Mouse (Mus musculus) forebrain, embryonic 14.5 days (tissue): Measurements from ENCODE around the gene Cotl1. TPM values are rescaled to one million over a fixed set of nuclear protein-coding genes. Genes with fewer than 3 reads are reported as not detected.

Experiments used
- ATAC-seq: fragments of 200-750 bp; cut with Nextera tagmentation; 2 replicates; pipeline ENCODE4 v1.8.0; 2017; ENCODE audit warnings: mild to moderate bottlenecking, moderate library complexity
- DNase-seq: peaks from one replicate; pipeline ENCODE4 v3.0.0-alpha.2; 2015; ENCODE audit warnings: low spot score
- H3K27ac ChIP-seq: fragments of 300-500 bp; sonication (generic); 2 replicates; pipeline ENCODE4 v1.5.1; 2014; ENCODE audit warnings: low read depth, mild to moderate bottlenecking, control low read depth, low read length, moderate library complexity
- H3K27me3 ChIP-seq: fragments of 300-500 bp; sonication (generic); replicated peaks from 2 replicates; pipeline ENCODE4 v1.6.1; 2014; ENCODE audit warnings: low read length, control low read depth, mixed read lengths; ENCODE audit not compliant: control insufficient read depth, insufficient read depth
- H3K36me3 ChIP-seq: fragments of 300-500 bp; sonication (generic); 2 replicates; pipeline ENCODE4 v1.6.1; 2014; ENCODE audit warnings: low read length, control low read depth; ENCODE audit not compliant: control insufficient read depth, insufficient read depth
- H3K4me1 ChIP-seq: fragments of 300-500 bp; sonication (generic); 2 replicates; pipeline ENCODE4 v1.6.1; 2014; ENCODE audit warnings: antibody characterized with exemption, low read length, control low read depth; ENCODE audit not compliant: control insufficient read depth, insufficient read depth
- H3K4me2 ChIP-seq: fragments of 300-500 bp; sonication (generic); 2 replicates; pipeline ENCODE4 v1.6.1; 2014; ENCODE audit warnings: mild to moderate bottlenecking, control low read depth, low read length
- H3K4me3 ChIP-seq: fragments of 300-500 bp; sonication (generic); 2 replicates; pipeline ENCODE4 v1.5.1; 2014; ENCODE audit warnings: low read depth, low read length, control low read depth
- H3K9ac ChIP-seq: fragments of 300-500 bp; sonication (generic); 2 replicates; pipeline ENCODE4 v1.6.1; 2014; ENCODE audit warnings: mild to moderate bottlenecking, low read length, control low read depth, moderate library complexity
- H3K9me3 ChIP-seq: fragments of 300-500 bp; sonication (generic); replicated peaks from 2 replicates; pipeline ENCODE4 v1.6.1; 2016; ENCODE audit warnings: low read length, control low read depth, mixed read lengths; ENCODE audit not compliant: control insufficient read depth
- WGBS: fragments of 180-500 bp; shearing (Covaris S2); extraction: QIAGEN DNeasy Blood & Tissue Kit; methylation state at CpG from one replicate; pipeline ENCODE4 v1.1.7; 2014; 5-methylcytosine and 5-hydroxymethylcytosine counted together
- polyA plus RNA-seq: library from polyadenylated mRNA; unstranded; fragments of >200 nt; fragmentation: Nextera tagmentation; extraction: Ambion mirVana; gene quantifications from 2 replicates; pipeline ENCODE4 v1.2.1, GENCODE M21; 2014

Gene Cotl1
- polyA plus RNA-seq, 1 experiment from 2014 or later: 403 TPM

GRCm38 (mm10) chr8:119827721-119828153 is 12.6 kb downstream of the Cotl1 start:
- H3K4me1 ChIP-seq: peaks cover 35% of the 10 kb centered on the region
- no peak overlapping the region for H3K9ac ChIP-seq
- no peak overlapping the region for H3K4me2 ChIP-seq
- no peak overlapping the region for H3K4me3 ChIP-seq
- no peaks in the 10 kb centered on the region for H3K27me3 ChIP-seq
- ATAC-seq: no peak
- DNase-seq: no peak
- H3K36me3 ChIP-seq: no peaks in the 10 kb centered on the region
- no peaks in the 10 kb centered on the region for H3K9me3 ChIP-seq
- 33% methylated on average over 4 of the region's 4 CpGs for WGBS
- no peak overlapping the region for H3K27ac ChIP-seq

- Histone ChIP-seq H3K4me3 (no peak overlapping the region), H3K27ac (no peak overlapping the region), H3K4me1 (peaks cover 27% of the 10 kb centered on the region), H3K4me2 (no peak overlapping the region), H3K9me3 (no peaks in the 10 kb centered on the region), H3K27me3 (no peaks in the 10 kb centered on the region), H3K36me3 (peaks cover 7% of the 10 kb centered on the region; the same call in 1 of the 2 replicates), H3K9ac (no peak overlapping the region)
- 85% methylated on average over 5 of the region's 5 CpGs for WGBS
- ATAC-seq (no peak), DNase-seq (no peak)
These were observed 13.4 kb downstream of the Cotl1 start for GRCm38 (mm10) chr8:119826982-119827381.

- Histone ChIP-seq H3K36me3 (peaks cover 13% of the 10 kb centered on the region), H3K4me2 (no peak overlapping the region), H3K27ac (no peak overlapping the region), H3K27me3 (no peaks in the 10 kb centered on the region), H3K9me3 (no peaks in the 10 kb centered on the region), H3K4me1 (peaks cover 19% of the 10 kb centered on the region), H3K4me3 (no peak overlapping the region), H3K9ac (no peak overlapping the region)
- 91% methylated on average over 19 of the region's 19 CpGs for WGBS
- no peak for ATAC-seq
- no peak for DNase-seq
These were observed 14.2 kb downstream of the Cotl1 start for GRCm38 (mm10) chr8:119825950-119826730.

- Histone ChIP-seq H3K4me2 (no peak overlapping the region), H3K4me1 (peaks cover 8% of the 10 kb centered on the region), H3K4me3 (no peak overlapping the region), H3K9me3 (no peaks in the 10 kb centered on the region), H3K27ac (no peak overlapping the region), H3K27me3 (no peaks in the 10 kb centered on the region), H3K36me3 (peaks cover 21% of the 10 kb centered on the region), H3K9ac (no peak overlapping the region)
- ATAC-seq (no peak), DNase-seq (no peak)
- WGBS: 86% methylated on average over 11 of the region's 11 CpGs
These were observed 15.5 kb downstream of the Cotl1 start for GRCm38 (mm10) chr8:119824809-119825273.

GRCm38 (mm10) chr8:119824100-119824499 is 16.2 kb downstream of the Cotl1 start:
- Histone ChIP-seq H3K4me3 (no peak overlapping the region), H3K9me3 (no peaks in the 10 kb centered on the region), H3K9ac (no peak overlapping the region), H3K4me1 (peaks cover 6% of the 10 kb centered on the region), H3K36me3 (peaks cover 21% of the 10 kb centered on the region), H3K27me3 (no peaks in the 10 kb centered on the region), H3K4me2 (no peak overlapping the region), H3K27ac (no peak overlapping the region)
- 49% methylated on average over 4 of the region's 4 CpGs for WGBS
- ATAC-seq (no peak), DNase-seq (no peak)

GRCm38 (mm10) chr8:119823278-119823677 is 17.1 kb downstream of the Cotl1 start:
- Histone ChIP-seq H3K27me3 (no peaks in the 10 kb centered on the region), H3K27ac (no peak overlapping the region), H3K4me2 (no peak overlapping the region), H3K9me3 (no peaks in the 10 kb centered on the region), H3K4me1 (peaks cover 3% of the 10 kb centered on the region), H3K36me3 (peaks cover 21% of the 10 kb centered on the region), H3K9ac (no peak overlapping the region), H3K4me3 (no peak overlapping the region)
- WGBS: 96% methylated on average over 9 of the region's 9 CpGs
- no peak for ATAC-seq
- no peak for DNase-seq

GRCm38 (mm10) chr8:119821691-119822090 is 18.7 kb downstream of the Cotl1 start:
- no peak overlapping the region for H3K4me3 ChIP-seq
- no peaks in the 10 kb centered on the region for H3K9me3 ChIP-seq
- no peaks in the 10 kb centered on the region for H3K4me1 ChIP-seq
- H3K4me2 ChIP-seq: no peak overlapping the region
- ATAC-seq: no peak
- no peak overlapping the region for H3K27ac ChIP-seq
- DNase-seq: no peak
- 94% methylated on average over 6 of the region's 6 CpGs for WGBS
- no peak overlapping the region for H3K9ac ChIP-seq
- H3K36me3 ChIP-seq: peaks cover 21% of the 10 kb centered on the region
- H3K27me3 ChIP-seq: no peaks in the 10 kb centered on the region

- Histone ChIP-seq H3K4me1 (no peaks in the 10 kb centered on the region), H3K9me3 (no peaks in the 10 kb centered on the region), H3K4me2 (no peak overlapping the region), H3K36me3 (peaks cover 21% of the 10 kb centered on the region), H3K4me3 (no peak overlapping the region), H3K9ac (no peak overlapping the region), H3K27me3 (no peaks in the 10 kb centered on the region), H3K27ac (no peak overlapping the region)
- 93% methylated on average over 8 of the region's 8 CpGs for WGBS
- DNase-seq (no peak), ATAC-seq (no peak)
These were observed 20.4 kb downstream of the Cotl1 start for GRCm38 (mm10) chr8:119819976-119820375.

- Histone ChIP-seq H3K27me3 (no peaks in the 10 kb centered on the region), H3K4me1 (no peaks in the 10 kb centered on the region), H3K27ac (no peak overlapping the region), H3K9me3 (no peaks in the 10 kb centered on the region), H3K9ac (no peak overlapping the region), H3K4me3 (no peak overlapping the region), H3K4me2 (no peak overlapping the region), H3K36me3 (peaks cover 23% of the 10 kb centered on the region)
- 60% methylated on average over 7 of the region's 7 CpGs for WGBS
- ATAC-seq (no peak), DNase-seq (no peak)
These were observed 21.0 kb downstream of the Cotl1 start for GRCm38 (mm10) chr8:119819316-119819715.
